Mouse (Mus musculus): ENCODE data around the gene Gm4302. TPM values are rescaled to one million over a fixed set of nuclear protein-coding genes. Genes with fewer than 3 reads are reported as not detected.
"Not testable (repeated sequence)": the region's sequence is repeated elsewhere in the genome, so short reads cannot be mapped to it uniquely, and the experiment has no call there.

The Gm4302 gene
- polyA plus RNA-seq (2015; fragmentation: Nextera tagmentation; extraction: Ambion mirVana): not detected in 2 replicates

DNA sequence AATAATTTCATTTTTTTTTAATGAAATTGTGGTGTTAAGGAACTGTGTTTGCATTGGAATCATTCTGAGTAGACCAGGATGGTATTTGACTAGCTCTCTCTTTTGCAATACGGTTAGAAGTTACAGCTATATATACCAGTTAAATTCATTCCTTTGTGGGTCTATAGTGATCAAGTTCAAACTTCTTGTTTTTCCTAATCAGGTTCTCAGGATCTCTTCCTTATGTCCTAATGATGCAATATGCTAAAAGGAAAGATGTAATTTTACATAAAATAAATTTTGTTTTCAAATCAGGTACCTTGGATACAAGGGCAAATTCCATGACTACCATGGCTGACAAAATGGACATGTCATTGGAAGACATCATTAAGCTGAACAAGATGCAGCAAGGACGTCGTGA, at the start of gene Gm4302:
Gene Gm4302, plus strand, starts transcription at position 301 of the 400 bp plus-strand sequence.
- not testable (repeated sequence) for H3K9ac ChIP-seq; H3K4me2 ChIP-seq (replicated peaks); H3K4me1 ChIP-seq (replicated peaks); H3K27ac ChIP-seq; H3K36me3 ChIP-seq; ATAC-seq; H3K4me3 ChIP-seq (replicated peaks); H3K27me3 ChIP-seq (replicated peaks); H3K9me3 ChIP-seq
- WGBS: no CpG with 5 or more reads among the region's 3 CpGs

- no peak overlapping the region for H3K27ac ChIP-seq
- no peak for ATAC-seq
- WGBS: 83% methylated on average over 2 of the region's 2 CpGs
- H3K4me1 ChIP-seq (replicated peaks): no peaks in the 10 kb centered on the region
- H3K4me2 ChIP-seq (replicated peaks): no peak overlapping the region
- H3K9ac ChIP-seq: no peak overlapping the region
- H3K27me3 ChIP-seq (replicated peaks): no peaks in the 10 kb centered on the region
- no peaks in the 10 kb centered on the region for H3K9me3 ChIP-seq
- H3K4me3 ChIP-seq (replicated peaks): no peak overlapping the region
- H3K36me3 ChIP-seq: no peaks in the 10 kb centered on the region
Measured at GRCm38 (mm10) chr10:100296105-100296504, 44.5 kb upstream of the Gm4302 start.

DNA sequence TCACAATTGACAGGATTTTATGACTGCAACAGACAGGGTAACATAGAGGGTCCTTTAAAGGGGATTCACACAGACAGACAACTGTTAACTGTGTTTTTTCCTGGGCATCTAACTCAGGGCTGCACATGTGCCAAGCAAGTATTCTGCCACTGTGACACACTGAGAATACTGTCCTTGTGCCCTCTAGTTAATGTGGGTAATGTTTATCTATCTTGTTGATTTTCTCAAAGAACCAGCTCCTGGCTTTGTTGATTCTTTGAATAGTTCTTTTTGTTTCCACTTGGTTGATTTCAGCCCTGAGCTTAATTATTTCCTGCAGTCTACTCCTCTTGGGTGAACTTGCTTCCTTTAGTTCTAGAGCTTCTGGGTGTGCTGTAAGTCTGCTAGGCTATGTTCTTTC, 40.5 kb upstream of the Gm4302 start:
- not testable (repeated sequence) for ATAC-seq; H3K27me3 ChIP-seq (replicated peaks); H3K4me2 ChIP-seq (replicated peaks)

GRCm38 (mm10) chr10:100335376-100335775, 5.3 kb upstream of the Gm4302 start, which contains the start of gene Gm4301:
Gene Gm4301, plus strand, starts transcription at chr10:100335676.
- H3K27me3 ChIP-seq (replicated peaks); H3K9ac ChIP-seq; H3K27ac ChIP-seq; H3K9me3 ChIP-seq; H3K4me1 ChIP-seq (replicated peaks); H3K4me3 ChIP-seq (replicated peaks); H3K36me3 ChIP-seq; ATAC-seq; H3K4me2 ChIP-seq (replicated peaks): not testable (repeated sequence)
- no CpG with 5 or more reads among the region's 2 CpGs for WGBS

More for the DNA sequence above, 40.5 kb upstream of the Gm4302 start:
- H3K9me3 ChIP-seq; H3K4me1 ChIP-seq (replicated peaks); H3K27ac ChIP-seq; H3K9ac ChIP-seq; H3K36me3 ChIP-seq; H3K4me3 ChIP-seq (replicated peaks): not testable (repeated sequence)

GRCm38 (mm10) chr10:100345672-100346071, 5.0 kb downstream of the Gm4302 start, which contains the start of gene Gm4303:
Gene Gm4303, plus strand, starts transcription at chr10:100345972.
- H3K9me3 ChIP-seq; H3K27ac ChIP-seq; H3K27me3 ChIP-seq (replicated peaks); H3K36me3 ChIP-seq; H3K4me2 ChIP-seq (replicated peaks); H3K4me1 ChIP-seq (replicated peaks); H3K9ac ChIP-seq; ATAC-seq; H3K4me3 ChIP-seq (replicated peaks): not testable (repeated sequence)
- WGBS: no CpG with 5 or more reads among the region's 3 CpGs

DNA sequence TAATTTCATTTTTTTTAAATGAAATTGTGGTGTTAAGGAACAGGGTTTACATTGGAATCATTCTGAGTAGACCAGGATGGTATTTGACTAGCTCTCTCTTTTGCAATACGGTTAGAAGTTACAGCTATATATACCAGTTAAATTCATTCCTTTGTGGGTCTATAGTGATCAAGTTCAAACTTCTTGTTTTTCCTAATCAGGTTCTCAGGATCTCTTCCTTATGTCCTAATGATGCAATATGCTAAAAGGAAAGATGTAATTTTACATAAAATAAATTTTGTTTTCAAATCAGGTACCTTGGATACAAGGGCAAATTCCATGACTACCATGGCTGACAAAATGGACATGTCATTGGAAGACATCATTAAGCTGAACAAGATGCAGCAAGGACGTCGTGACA, 10.2 kb downstream of the Gm4302 start, which contains the start of gene Gm4305:
Gene Gm4305, plus strand, starts transcription at position 301 of the 400 bp plus-strand sequence.
- H3K4me3 ChIP-seq (replicated peaks); H3K27me3 ChIP-seq (replicated peaks); H3K4me2 ChIP-seq (replicated peaks); ATAC-seq; H3K27ac ChIP-seq; H3K9me3 ChIP-seq; H3K9ac ChIP-seq; H3K4me1 ChIP-seq (replicated peaks); H3K36me3 ChIP-seq: not testable (repeated sequence)
- no CpG with 5 or more reads among the region's 3 CpGs for WGBS

DNA sequence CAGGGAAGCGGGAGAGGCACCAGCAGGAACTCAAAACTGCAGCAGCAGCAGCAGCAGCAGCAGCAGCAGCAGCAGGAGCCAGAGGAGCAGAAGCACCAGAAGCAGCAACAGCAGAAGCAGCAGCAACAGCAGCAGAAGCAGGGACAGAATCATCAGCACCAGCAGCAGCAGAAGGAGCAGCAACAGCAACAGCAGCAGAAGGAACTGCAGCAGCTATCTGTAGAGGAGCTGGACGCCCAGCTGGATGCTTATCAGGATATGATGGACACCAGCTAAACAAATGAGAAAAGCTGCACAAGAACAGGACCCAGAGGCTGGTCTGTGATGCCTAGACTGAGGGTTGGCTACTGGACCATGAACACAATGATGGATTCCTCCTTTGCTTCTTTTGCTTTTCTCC, 16.2 kb downstream of the Gm4302 start:
- H3K36me3 ChIP-seq; H3K27ac ChIP-seq; ATAC-seq; H3K4me3 ChIP-seq (replicated peaks); H3K4me1 ChIP-seq (replicated peaks); H3K9me3 ChIP-seq; H3K9ac ChIP-seq; H3K27me3 ChIP-seq (replicated peaks); H3K4me2 ChIP-seq (replicated peaks): not testable (repeated sequence)
- WGBS: 62% methylated on average over 2 of the region's 2 CpGs

GRCm38 (mm10) chr10:100361038-100361437, 20.4 kb downstream of the Gm4302 start, which contains the start of gene Gm4307:
Gene Gm4307, plus strand, starts transcription at chr10:100361338.
- not testable (repeated sequence) for H3K36me3 ChIP-seq; H3K9me3 ChIP-seq; ATAC-seq; H3K27ac ChIP-seq; H3K4me3 ChIP-seq (replicated peaks); H3K4me2 ChIP-seq (replicated peaks); H3K9ac ChIP-seq; H3K27me3 ChIP-seq (replicated peaks); H3K4me1 ChIP-seq (replicated peaks)
- no CpG with 5 or more reads among the region's 3 CpGs for WGBS

- not testable (repeated sequence) for H3K4me2 ChIP-seq (replicated peaks); H3K9me3 ChIP-seq; H3K4me3 ChIP-seq (replicated peaks); ATAC-seq; H3K9ac ChIP-seq; H3K27me3 ChIP-seq (replicated peaks); H3K4me1 ChIP-seq (replicated peaks); H3K27ac ChIP-seq; H3K36me3 ChIP-seq
- no CpG with 5 or more reads among the region's 2 CpGs for WGBS
Measured at GRCm38 (mm10) chr10:100382460-100382859, 41.8 kb downstream of the Gm4302 start, which contains the start of gene Gm4312. Gene Gm4312, minus strand, starts transcription at chr10:100382560.

Other genes with a start within 250 kb of the Gm4302 start
- not detected in 2 replicates for gene Gm4301, start 5.2 kb upstream of the Gm4302 start, polyA plus RNA-seq (2015; fragmentation: Nextera tagmentation; extraction: Ambion mirVana)
- not detected in 2 replicates for gene Gm4303, start 5.1 kb downstream of the Gm4302 start, polyA plus RNA-seq (2015; fragmentation: Nextera tagmentation; extraction: Ambion mirVana)
- gene Gm4305, start 10.3 kb downstream of the Gm4302 start, polyA plus RNA-seq (2015; fragmentation: Nextera tagmentation; extraction: Ambion mirVana): not detected in 2 replicates
- not detected in 2 replicates for gene Gm4307, start 20.5 kb downstream of the Gm4302 start, polyA plus RNA-seq (2015; fragmentation: Nextera tagmentation; extraction: Ambion mirVana)
- gene Gm4312, start 41.7 kb downstream of the Gm4302 start, polyA plus RNA-seq (2015; fragmentation: Nextera tagmentation; extraction: Ambion mirVana): not detected in 2 replicates
- gene Tmtc3, start 146.5 kb downstream of the Gm4302 start, polyA plus RNA-seq (2015; fragmentation: Nextera tagmentation; extraction: Ambion mirVana): 16.6 and 19.3 TPM in 2 replicates
- gene Cep290, start 146.7 kb downstream of the Gm4302 start, polyA plus RNA-seq (2015; fragmentation: Nextera tagmentation; extraction: Ambion mirVana): 3.7 and 3.8 TPM in 2 replicates
- gene 4930430F08Rik, start 249.6 kb downstream of the Gm4302 start, polyA plus RNA-seq (2015; fragmentation: Nextera tagmentation; extraction: Ambion mirVana): 6.4 and 6.8 TPM in 2 replicates
- gene 1700017N19Rik, start 249.6 kb downstream of the Gm4302 start, polyA plus RNA-seq (2015; fragmentation: Nextera tagmentation; extraction: Ambion mirVana): not detected in 2 replicates